ENCODE assay signal across 11 mouse cellular contexts in the genomic region with DNA sequence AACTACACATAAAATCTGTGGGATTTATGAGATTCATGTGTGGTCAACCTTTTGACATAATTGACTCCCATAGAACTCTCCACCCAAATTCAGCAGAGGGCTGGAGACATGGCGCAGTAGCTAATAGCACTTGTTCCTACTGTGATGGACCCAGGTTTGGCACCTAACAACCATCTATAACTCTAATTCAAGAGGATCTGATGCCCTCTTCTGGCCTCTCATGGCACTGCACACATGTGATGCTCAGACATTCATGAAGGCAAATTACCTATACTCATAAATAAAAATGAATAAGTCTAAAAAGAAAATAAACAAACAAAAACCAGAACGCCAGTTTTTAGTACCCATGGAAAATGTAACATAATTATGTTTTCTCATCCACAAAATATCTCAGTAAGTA. TPM values are rescaled to one million over a fixed set of nuclear protein-coding genes. Genes with fewer than 3 reads are reported as not detected.
DNase-seq lines count a peak whose midpoint lies in the region; ATAC-seq lines count a peak whose summit lies in the region.
"Had no signal": no experiment of that assay in that cellular context is flagged by ENCODE, and none has a peak within 500 bp of the region (broad histone marks: within the 10 kb centered on the region; RNA-seq: fewer than 3 reads in every experiment).

No protein-coding gene starts in this region.

- H3K27me3 ChIP-seq in forebrain, embryonic 10.5 days (ENCODE audit: poor library complexity, severe bottlenecking), result no peaks in the 10 kb centered on the region
- H3K27me3 ChIP-seq in forebrain, embryonic 13.5 days, result no peaks in the 10 kb centered on the region
- no peaks in the 10 kb centered on the region for H3K27me3 ChIP-seq in midbrain, embryonic 14.5 days (ENCODE audit: control insufficient read depth, insufficient read depth, low read length)
- H3K27me3 ChIP-seq in midbrain, embryonic 15.5 days (replicated peaks), result no peaks in the 10 kb centered on the region
- H3K27me3 ChIP-seq in midbrain, embryonic 10.5 days (ENCODE audit: low read depth, poor library complexity, severe bottlenecking), result no peaks in the 10 kb centered on the region
- H3K27me3 ChIP-seq: heart, embryonic 13.5 days; megakaryocyte, embryonic 14.5 days had no signal

- no peaks in the 10 kb centered on the region for H3K4me1 ChIP-seq in forebrain, embryonic 10.5 days
- no peaks in the 10 kb centered on the region for H3K4me1 ChIP-seq in forebrain, embryonic 13.5 days
- no peaks in the 10 kb centered on the region for H3K4me1 ChIP-seq in midbrain, embryonic 14.5 days (ENCODE audit: control insufficient read depth, insufficient read depth, low read length)
- H3K4me1 ChIP-seq in midbrain, embryonic 15.5 days, result no peaks in the 10 kb centered on the region
- H3K4me1 ChIP-seq in midbrain, embryonic 10.5 days, result no peaks in the 10 kb centered on the region
- H3K4me1 ChIP-seq: heart, embryonic 13.5 days had no signal

- peak; percentile 15 for DNase-seq in forebrain, embryonic 10.5 days (ENCODE audit: extremely low spot score, low spot score)
- DNase-seq in midbrain, embryonic 14.5 days, result peak; percentile 20
- DNase-seq in embryo, embryonic 10.5 days (ENCODE audit: low spot score), result peak; percentile 64
- peak; percentile 9 for DNase-seq in skeletal muscle tissue, adult 2 months (ENCODE audit: low read depth, low spot score)
- DNase-seq in heart, postnatal 36 days, result no peak
- DNase-seq in midbrain, embryonic 10.5 days (ENCODE audit: low spot score), result no peak

- no peak overlapping the region for H3K4me3 ChIP-seq in forebrain, embryonic 10.5 days
- H3K4me3 ChIP-seq in forebrain, embryonic 13.5 days, result no peak overlapping the region
- no peak overlapping the region for H3K4me3 ChIP-seq in midbrain, embryonic 14.5 days (replicated peaks; ENCODE audit: low read depth, low read length)
- H3K4me3 ChIP-seq in midbrain, embryonic 15.5 days, result no peak overlapping the region
- H3K4me3 ChIP-seq in midbrain, embryonic 10.5 days, result no peak overlapping the region
- H3K4me3 ChIP-seq: heart, embryonic 13.5 days; megakaryocyte, embryonic 14.5 days had no signal

- intact Hi-C loops in heart, postnatal 36 days (cut with DNase I), result no loop called here

- H3K4me2 ChIP-seq in forebrain, embryonic 13.5 days, result no peak overlapping the region
- no peak overlapping the region for H3K4me2 ChIP-seq in midbrain, embryonic 14.5 days (ENCODE audit: low read length)
- no peak overlapping the region for H3K4me2 ChIP-seq in midbrain, embryonic 15.5 days
- H3K4me2 ChIP-seq: heart, embryonic 13.5 days had no signal

- H3K9me3 ChIP-seq in forebrain, embryonic 10.5 days, result no peaks in the 10 kb centered on the region
- no peaks in the 10 kb centered on the region; the same call in 1 of the 2 replicates for H3K9me3 ChIP-seq in forebrain, embryonic 13.5 days (replicated peaks)
- no peaks in the 10 kb centered on the region for H3K9me3 ChIP-seq in midbrain, embryonic 14.5 days (ENCODE audit: control insufficient read depth, low read length)
- no peaks in the 10 kb centered on the region for H3K9me3 ChIP-seq in midbrain, embryonic 15.5 days
- H3K9me3 ChIP-seq in midbrain, embryonic 10.5 days (replicated peaks), result no peaks in the 10 kb centered on the region

- no peaks in the 10 kb centered on the region for H3K36me3 ChIP-seq in forebrain, embryonic 10.5 days (replicated peaks)
- H3K36me3 ChIP-seq in forebrain, embryonic 13.5 days (ENCODE audit: poor library complexity, severe bottlenecking), result no peaks in the 10 kb centered on the region
- H3K36me3 ChIP-seq in midbrain, embryonic 14.5 days (ENCODE audit: control insufficient read depth, insufficient read depth, low read length), result no peaks in the 10 kb centered on the region
- H3K36me3 ChIP-seq in midbrain, embryonic 15.5 days (replicated peaks), result no peaks in the 10 kb centered on the region
- no peaks in the 10 kb centered on the region for H3K36me3 ChIP-seq in midbrain, embryonic 10.5 days
- H3K36me3 ChIP-seq: heart, embryonic 13.5 days had no signal

- H3K9ac ChIP-seq in forebrain, embryonic 13.5 days, result no peak overlapping the region
- no peak overlapping the region for H3K9ac ChIP-seq in midbrain, embryonic 14.5 days (replicated peaks; ENCODE audit: low read length)
- no peak overlapping the region for H3K9ac ChIP-seq in midbrain, embryonic 15.5 days
- H3K9ac ChIP-seq: heart, embryonic 13.5 days had no signal

- no peak for ATAC-seq in forebrain, embryonic 13.5 days
- no peak for ATAC-seq in midbrain, embryonic 14.5 days (ENCODE audit: low FRiP score, low TSS enrichment)
- no peak for ATAC-seq in midbrain, embryonic 15.5 days (replicated peaks)

- 85% methylated on average over 2 of the region's 2 CpGs for WGBS in forebrain, embryonic 10.5 days
- WGBS in forebrain, embryonic 13.5 days, result 89% methylated on average over 2 of the region's 2 CpGs
- WGBS in midbrain, embryonic 14.5 days, result 87% methylated on average over 2 of the region's 2 CpGs
- WGBS in midbrain, embryonic 15.5 days, result 81% methylated on average over 2 of the region's 2 CpGs
- WGBS in midbrain, embryonic 10.5 days, result 88% methylated on average over 2 of the region's 2 CpGs

- no peak overlapping the region for H3K27ac ChIP-seq in forebrain, embryonic 10.5 days
- H3K27ac ChIP-seq in forebrain, embryonic 13.5 days, result no peak overlapping the region
- H3K27ac ChIP-seq in midbrain, embryonic 14.5 days (replicated peaks; ENCODE audit: low read depth, low read length), result no peak overlapping the region
- H3K27ac ChIP-seq in midbrain, embryonic 15.5 days, result no peak overlapping the region
- H3K27ac ChIP-seq in midbrain, embryonic 10.5 days (replicated peaks), result no peak overlapping the region
- H3K27ac ChIP-seq: heart, embryonic 13.5 days had no signal

RNA-seq across cellular contexts. Expression of a gene that starts 22.8 kb away (rescaled TPM):
- polyA plus RNA-seq in forebrain, embryonic 10.5 days (2016; fragmentation: Nextera tagmentation; extraction: Ambion mirVana), result not detected in 2 replicates
- polyA plus RNA-seq in forebrain, embryonic 13.5 days (2015; fragmentation: Nextera tagmentation; extraction: Ambion mirVana), result not detected in 2 replicates
- not detected in 2 replicates for polyA plus RNA-seq in midbrain, embryonic 14.5 days (2014; fragmentation: Nextera tagmentation; extraction: Ambion mirVana)
- polyA plus RNA-seq in midbrain, embryonic 15.5 days (2015; fragmentation: Nextera tagmentation; extraction: Ambion mirVana), result not detected in 2 replicates
- not detected for total RNA-seq in heart, postnatal 36 days (2021)
- polyA plus RNA-seq in midbrain, embryonic 10.5 days (2016; fragmentation: Nextera tagmentation; extraction: Ambion mirVana), result not detected in 2 replicates
- polyA plus RNA-seq: heart, embryonic 13.5 days; stomach, embryonic 14.5 days had no signal

Comparison
In these comparisons a context has a peak if more than half of its experiments do, and no peak if none do; other contexts are left out.
1. DNase-seq: peak in forebrain, embryonic 10.5 days (single experiment), midbrain, embryonic 14.5 days (single experiment), embryo, embryonic 10.5 days (single experiment) and skeletal muscle tissue, adult 2 months (single experiment); none in heart, postnatal 36 days (0 of 2) and midbrain, embryonic 10.5 days (single experiment).